Mouse (Mus musculus): ENCODE measurements around the gene Npepps.

Gene Npepps

DNA sequence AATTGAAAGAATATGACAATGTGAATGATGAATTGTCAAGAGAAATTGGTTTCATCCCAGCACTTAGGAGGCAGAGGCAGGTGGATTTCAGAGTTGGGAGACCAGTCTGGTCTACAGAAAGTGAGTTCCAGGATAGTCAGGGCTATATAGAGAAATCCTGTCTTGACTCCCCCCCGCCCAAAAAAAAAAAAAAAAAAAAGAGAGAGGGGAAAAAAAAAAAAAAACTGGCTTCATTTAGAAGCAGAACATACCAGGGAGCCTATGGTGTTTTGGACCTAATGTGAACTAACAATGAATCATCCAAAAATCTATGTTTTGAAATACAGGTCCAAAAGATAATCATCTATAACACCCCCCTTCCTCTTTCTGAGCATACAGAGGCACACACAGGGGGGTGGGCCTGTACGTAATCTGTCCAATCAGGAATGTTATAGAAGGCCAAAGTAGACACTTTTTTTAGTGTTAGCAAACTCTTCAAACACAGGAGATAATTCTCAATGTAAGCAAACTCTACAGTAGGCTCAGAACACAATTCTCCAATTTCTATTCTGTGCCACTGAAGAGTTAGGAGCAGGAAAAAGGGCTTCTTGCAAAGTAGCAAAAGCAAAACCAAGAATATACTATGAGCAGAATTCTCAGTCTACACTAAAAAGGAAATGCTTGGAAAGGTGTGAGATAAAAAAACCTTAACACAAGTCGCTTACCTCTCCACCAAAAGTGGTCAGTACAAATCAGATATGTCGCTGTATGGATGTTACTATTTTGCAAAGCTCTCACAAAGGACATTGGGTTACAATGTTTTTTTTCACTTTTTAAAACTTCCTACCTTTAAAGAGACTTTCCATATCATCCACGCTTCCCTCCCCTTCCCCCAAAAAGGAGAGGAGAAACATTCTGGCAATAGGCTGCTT lies 94.5 kb downstream of the Npepps start:
- no peak for DNase-seq

DNA sequence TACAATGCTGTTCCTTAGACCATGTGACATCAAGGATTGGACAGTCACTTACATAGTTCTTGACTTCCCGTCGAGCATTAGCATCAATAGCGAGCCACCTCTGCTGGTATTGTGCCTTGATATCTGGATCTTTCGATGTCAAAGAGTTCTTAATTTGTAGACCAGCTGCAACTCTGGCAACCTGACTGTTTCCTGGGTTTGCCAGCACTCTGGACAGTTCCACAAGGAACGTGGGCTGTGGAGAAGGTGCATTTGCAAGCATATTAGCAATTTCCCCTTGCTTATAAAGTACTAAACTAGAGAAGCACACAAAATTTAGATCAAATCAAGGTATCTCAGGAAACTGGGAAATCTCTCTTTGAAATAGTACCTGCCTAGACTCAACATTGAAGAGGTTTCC lies 95.6 kb downstream of the Npepps start:
- DNase-seq = no peak

- DNase-seq = no peak
Observed at GRCm38 (mm10) chr11:97182446-97182845, 98.0 kb downstream of the Npepps start.

DNA sequence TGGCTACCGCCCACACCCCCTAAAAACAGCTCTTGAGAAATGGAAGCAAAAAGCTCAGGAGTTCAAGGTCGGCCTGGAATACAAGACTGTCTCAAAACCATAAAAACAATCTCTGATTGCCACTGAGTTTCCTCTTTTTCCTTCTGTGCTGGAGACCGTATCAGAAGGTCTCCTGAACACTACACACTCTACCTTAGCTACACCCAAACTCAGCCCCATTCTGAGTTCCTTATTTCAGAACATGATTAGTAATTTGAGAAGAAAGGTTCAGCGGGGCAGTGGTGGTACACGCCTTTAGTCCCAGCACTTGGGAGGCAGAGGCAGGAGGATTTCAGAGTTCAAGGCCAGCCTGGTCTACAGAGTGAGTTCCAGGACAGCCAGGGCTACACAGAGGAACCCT lies 99.4 kb downstream of the Npepps start:
- DNase-seq = no peak

GRCm38 (mm10) chr11:97178198-97178597 lies 102.2 kb downstream of the Npepps start:
- DNase-seq = no peak

GRCm38 (mm10) chr11:97176851-97177250 lies 103.6 kb downstream of the Npepps start:
- peak; percentile 74 to 83 for DNase-seq

GRCm38 (mm10) chr11:97175499-97175898 lies 104.9 kb downstream of the Npepps start:
- no peak for DNase-seq

- no peak for DNase-seq
Observed at GRCm38 (mm10) chr11:97160341-97160740, 120.1 kb downstream of the Npepps start.

DNA sequence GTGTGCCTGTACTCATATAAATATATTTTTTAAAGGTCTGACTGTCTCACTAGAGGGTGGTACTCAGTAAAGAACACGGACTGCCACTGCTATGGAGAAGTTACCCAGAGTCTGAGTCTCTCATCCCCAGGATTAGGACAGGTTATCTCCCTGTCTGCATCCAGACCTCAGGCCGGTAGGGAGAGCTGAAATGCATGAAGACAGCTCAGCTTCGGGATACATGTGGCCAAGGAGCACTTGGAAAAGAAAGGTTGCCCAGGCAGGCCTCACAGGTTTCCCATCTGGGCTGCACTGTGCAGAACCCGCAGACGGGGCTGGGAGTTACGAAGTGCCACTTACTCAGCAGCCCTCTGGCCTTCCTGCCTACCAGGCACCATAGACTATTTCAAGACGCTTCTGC lies 123.4 kb downstream of the Npepps start:
- no peak for DNase-seq
